Mouse (Mus musculus) ES-E14 (cell line): Measurements from ENCODE around the gene Ppil4.

ENCODE experiments used
- CHD2 ChIP-seq: IDR thresholded peaks from 2 replicates; pipeline ENCODE4 v1.6.1; 2014; ENCODE audit warnings: mild to moderate bottlenecking, low read depth, low read length, inconsistent platforms
- HCFC1 ChIP-seq: IDR thresholded peaks from 2 replicates; pipeline ENCODE4 v1.6.1; 2012; ENCODE audit warnings: low read length, inconsistent platforms, borderline replicate concordance; ENCODE audit not compliant: insufficient read depth
- MAFK ChIP-seq: IDR thresholded peaks from 2 replicates; pipeline ENCODE4 v1.6.1; 2014; ENCODE audit warnings: mild to moderate bottlenecking, low read depth, low read length, inconsistent platforms; ENCODE audit not compliant: insufficient read depth
- ZC3H11A ChIP-seq: IDR thresholded peaks from 2 replicates; pipeline ENCODE4 v1.6.1; 2012; ENCODE audit warnings: low read depth, mild to moderate bottlenecking, inconsistent platforms, low read length, borderline replicate concordance
- ZNF384 ChIP-seq: IDR thresholded peaks from 2 replicates; pipeline ENCODE4 v1.6.1; 2012; ENCODE audit warnings: low read depth, low read length, inconsistent platforms

DNA sequence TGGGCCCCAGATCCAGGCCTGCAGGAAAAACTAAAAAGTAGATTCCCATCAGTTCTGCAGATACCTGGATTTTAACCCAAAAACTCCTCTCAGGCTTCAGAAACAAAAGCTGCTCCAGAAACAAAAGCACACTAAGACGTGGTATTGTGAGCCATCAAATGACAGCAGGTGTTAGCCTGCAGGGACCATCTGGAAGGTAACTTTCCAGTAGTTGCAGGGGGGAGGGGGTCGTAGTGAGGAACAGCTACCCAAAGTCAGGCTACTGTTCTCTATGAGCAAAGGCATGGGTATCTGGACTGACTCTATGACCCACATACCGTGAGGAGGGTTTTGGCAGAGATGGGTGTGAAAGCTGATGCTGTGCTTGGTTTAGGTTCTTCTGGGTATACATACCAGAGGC is 48.1 kb downstream of the Ppil4 start:
- TF ChIP-seq HCFC1, result no peak
- no peak for TF ChIP-seq MAFK
- TF ChIP-seq ZNF384, result no peak
- no peak for TF ChIP-seq CHD2
- TF ChIP-seq ZC3H11A, result no peak
